14 mouse cellular contexts compared by ENCODE assay signal in genomic region chr14:89634559-89635124, GRCm38 (mm10).
"Had no signal": no experiment of that assay in that cellular context is flagged by ENCODE, and none has a peak within 500 bp of the region (broad histone marks: within the 10 kb centered on the region; RNA-seq: fewer than 3 reads in every experiment).

No protein-coding gene starts in this region.

- H3K9ac ChIP-seq: kidney, embryonic 15.5 days; limb, embryonic 13.5 days; liver, embryonic 15.5 days; lung, embryonic 14.5 days; midbrain, embryonic 13.5 days had no signal

- H3K4me3 ChIP-seq: kidney, embryonic 15.5 days; limb, embryonic 13.5 days; liver, embryonic 15.5 days; midbrain, embryonic 13.5 days; myocyte had no signal

- DNase-seq: kidney, adult 2 months; kidney, postnatal 14 days; left cerebral cortex, postnatal 4 days; lung, embryonic 14.5 days; lung, postnatal 10 days; lung, postnatal 4 days; right cerebral cortex, postnatal 14 days; thymus, postnatal 4 days had no signal

- H3K36me3 ChIP-seq: kidney, embryonic 15.5 days; limb, embryonic 13.5 days; liver, embryonic 15.5 days; midbrain, embryonic 13.5 days had no signal

- H3K4me2 ChIP-seq: kidney, embryonic 15.5 days; limb, embryonic 13.5 days; liver, embryonic 11.5 days; liver, embryonic 15.5 days; lung, embryonic 14.5 days; midbrain, embryonic 13.5 days had no signal

- ATAC-seq: midbrain, embryonic 13.5 days had no signal

- H3K27me3 ChIP-seq: kidney, embryonic 15.5 days; limb, embryonic 13.5 days; liver, embryonic 15.5 days; midbrain, embryonic 13.5 days had no signal

- H3K27ac ChIP-seq: kidney, embryonic 15.5 days; limb, embryonic 13.5 days; liver, embryonic 15.5 days; midbrain, embryonic 13.5 days had no signal

- H3K9me3 ChIP-seq: kidney, embryonic 15.5 days; limb, embryonic 13.5 days; liver, embryonic 15.5 days; midbrain, embryonic 13.5 days had no signal

- H3K4me1 ChIP-seq: kidney, embryonic 15.5 days; limb, embryonic 13.5 days; liver, embryonic 15.5 days had no signal
